Mouse (Mus musculus): ENCODE measurements at regions not wholly inside any gene's neighbourhood (a gene's known extent, or its start where the extent isn't known, plus 50 kb on each side); places are given as distances from the start of the nearest gene placed in this dataset.

- ATAC-seq (ENCODE audit: insufficient read depth) (no peak), DNase-seq (peak; percentile 76)
- Histone ChIP-seq H3K27ac (ENCODE audit: low read depth) (no peak overlapping the region), H3K4me2 (no peak overlapping the region), H3K4me3 (ENCODE audit: low read depth, low read length) (no peak overlapping the region), H3K36me3 (ENCODE audit: insufficient read depth) (no peaks in the 10 kb centered on the region), H3K9me3 (ENCODE audit: low read depth, low read length) (no peaks in the 10 kb centered on the region), H3K9ac (no peak overlapping the region), H3K27me3 (ENCODE audit: insufficient read depth, low read length) (no peaks in the 10 kb centered on the region), H3K4me1 (ENCODE audit: insufficient read depth) (no peaks in the 10 kb centered on the region)
- TF ChIP-seq CTCF (IDR thresholded peaks at IDR 0.05; ENCODE audit: low read depth): peak; percentile 53
- WGBS: 0% methylated on average over 1 of the region's 1 CpGs
Observed at GRCm38 (mm10) chr10:51792030-51792429, 114.5 kb downstream of the Rfx6 start.

DNA sequence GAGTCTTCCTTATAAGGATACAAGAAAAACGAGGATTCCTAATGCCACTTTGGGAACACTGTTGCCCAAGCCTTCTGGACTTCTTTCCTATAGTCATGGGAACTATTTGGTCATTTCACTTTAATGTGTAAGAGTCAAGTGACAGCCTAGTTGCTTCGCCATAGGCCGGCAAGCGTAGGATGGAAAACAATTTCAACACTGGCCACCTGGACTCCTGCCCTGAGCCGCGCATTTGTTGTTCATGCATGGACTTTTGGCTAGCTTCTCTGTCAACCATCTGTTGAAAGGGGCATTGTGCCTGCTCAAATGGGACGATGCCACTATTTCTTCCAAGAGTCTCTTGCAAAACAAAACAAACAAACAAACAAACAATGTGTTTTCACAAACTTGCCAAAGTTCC lies 116.3 kb downstream of the Rfx6 start:
- DNase-seq (no peak), ATAC-seq (ENCODE audit: insufficient read depth) (no peak)
- no peak for TF ChIP-seq CTCF (IDR thresholded peaks at IDR 0.05; ENCODE audit: low read depth)
- Histone ChIP-seq H3K36me3 (ENCODE audit: insufficient read depth) (no peaks in the 10 kb centered on the region), H3K4me1 (ENCODE audit: insufficient read depth) (no peaks in the 10 kb centered on the region), H3K9ac (no peak overlapping the region), H3K4me3 (ENCODE audit: low read depth, low read length) (no peak overlapping the region), H3K9me3 (ENCODE audit: low read depth, low read length) (no peaks in the 10 kb centered on the region), H3K27me3 (ENCODE audit: insufficient read depth, low read length) (no peaks in the 10 kb centered on the region), H3K27ac (ENCODE audit: low read depth) (no peak overlapping the region), H3K4me2 (no peak overlapping the region)
- WGBS: 84% methylated on average over 7 of the region's 7 CpGs

- H3K27ac ChIP-seq (ENCODE audit: low read depth): no peak overlapping the region
- H3K4me1 ChIP-seq (ENCODE audit: insufficient read depth): no peaks in the 10 kb centered on the region
- H3K9ac ChIP-seq: no peak overlapping the region
- 58% methylated on average over 1 of the region's 1 CpGs for WGBS
- no peak for DNase-seq
- no peak for TF ChIP-seq CTCF (IDR thresholded peaks at IDR 0.05; ENCODE audit: low read depth)
- no peak for ATAC-seq (ENCODE audit: insufficient read depth)
- H3K27me3 ChIP-seq (ENCODE audit: insufficient read depth, low read length): no peaks in the 10 kb centered on the region
- H3K4me3 ChIP-seq (ENCODE audit: low read depth, low read length): no peak overlapping the region
- no peaks in the 10 kb centered on the region for H3K36me3 ChIP-seq (ENCODE audit: insufficient read depth)
- no peak overlapping the region for H3K4me2 ChIP-seq
- H3K9me3 ChIP-seq (ENCODE audit: low read depth, low read length): no peaks in the 10 kb centered on the region
Observed at GRCm38 (mm10) chr10:51816626-51817025, 139.1 kb downstream of the Rfx6 start.

- no peak for TF ChIP-seq CTCF (IDR thresholded peaks at IDR 0.05; ENCODE audit: low read depth)
- H3K4me1 ChIP-seq (ENCODE audit: insufficient read depth): no peaks in the 10 kb centered on the region
- H3K4me3 ChIP-seq (ENCODE audit: low read depth, low read length): no peak overlapping the region
- no peaks in the 10 kb centered on the region for H3K27me3 ChIP-seq (ENCODE audit: insufficient read depth, low read length)
- H3K9me3 ChIP-seq (ENCODE audit: low read depth, low read length): no peaks in the 10 kb centered on the region
- H3K9ac ChIP-seq: no peak overlapping the region
- no peak overlapping the region for H3K27ac ChIP-seq (ENCODE audit: low read depth)
- DNase-seq (no peak), ATAC-seq (ENCODE audit: insufficient read depth) (no peak)
- H3K36me3 ChIP-seq (ENCODE audit: insufficient read depth): no peaks in the 10 kb centered on the region
- no peak overlapping the region for H3K4me2 ChIP-seq
- WGBS: 89% methylated on average over 2 of the region's 2 CpGs
Observed at GRCm38 (mm10) chr10:51823900-51824299, 146.3 kb downstream of the Rfx6 start.

DNA sequence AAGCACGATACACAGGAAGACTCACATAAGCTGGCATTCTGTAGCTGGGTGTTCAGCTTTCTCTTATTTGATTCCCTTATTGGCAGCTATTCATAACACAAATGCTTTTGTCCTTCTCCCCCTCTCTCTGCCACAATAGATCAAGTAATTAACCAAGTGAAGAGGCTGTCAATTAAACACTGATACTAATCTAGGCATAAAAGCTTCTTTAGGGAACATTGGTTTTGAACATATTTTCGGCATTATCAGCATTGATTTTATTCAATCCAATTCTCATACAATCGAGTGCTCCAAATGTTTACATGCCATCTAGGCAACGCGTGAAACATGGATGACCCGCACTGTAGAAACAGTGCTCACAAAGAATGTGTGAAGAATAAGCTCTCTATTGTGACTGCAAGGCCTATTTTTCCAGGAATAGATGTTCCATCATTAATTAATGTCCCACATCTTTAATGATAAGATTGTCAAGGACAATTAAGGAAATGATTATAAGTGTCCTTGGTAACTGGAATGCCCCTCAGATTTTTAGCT lies 148.9 kb downstream of the Rfx6 start:
- no peak overlapping the region for H3K4me2 ChIP-seq
- no peak overlapping the region for H3K4me3 ChIP-seq (ENCODE audit: low read depth, low read length)
- 80% methylated on average over 6 of the region's 6 CpGs for WGBS
- H3K9me3 ChIP-seq (ENCODE audit: low read depth, low read length): no peaks in the 10 kb centered on the region
- no peak for TF ChIP-seq CTCF (IDR thresholded peaks at IDR 0.05; ENCODE audit: low read depth)
- H3K27ac ChIP-seq (ENCODE audit: low read depth): no peak overlapping the region
- H3K9ac ChIP-seq: no peak overlapping the region
- H3K4me1 ChIP-seq (ENCODE audit: insufficient read depth): no peaks in the 10 kb centered on the region
- no peaks in the 10 kb centered on the region for H3K27me3 ChIP-seq (ENCODE audit: insufficient read depth, low read length)
- DNase-seq (no peak), ATAC-seq (ENCODE audit: insufficient read depth) (no peak)
- H3K36me3 ChIP-seq (ENCODE audit: insufficient read depth): no peaks in the 10 kb centered on the region

DNA sequence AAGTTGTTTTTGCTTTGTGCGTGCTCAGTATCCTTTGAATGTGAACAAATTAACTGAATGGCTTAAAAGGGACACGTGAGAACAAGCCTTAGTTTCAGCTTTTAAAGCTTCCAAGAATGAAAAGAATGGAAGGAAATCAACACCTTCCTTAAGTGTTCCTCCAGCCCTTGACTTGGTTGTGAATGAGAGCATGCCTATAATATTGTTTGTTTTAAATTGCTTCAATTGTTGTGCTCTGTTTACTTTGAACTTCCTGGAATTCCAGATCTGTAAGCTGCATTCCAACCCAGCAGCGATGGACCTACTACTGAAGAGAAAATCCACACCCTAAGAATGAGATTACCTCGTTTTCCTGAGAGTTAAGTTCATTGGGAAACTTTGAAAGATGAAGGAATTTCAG lies 154.9 kb downstream of the Rfx6 start:
- DNase-seq (peak; percentile 33), ATAC-seq (ENCODE audit: insufficient read depth) (peak; percentile 84)
- Histone ChIP-seq H3K4me1 (ENCODE audit: insufficient read depth) (no peaks in the 10 kb centered on the region), H3K4me3 (ENCODE audit: low read depth, low read length) (no peak overlapping the region), H3K4me2 (peak overlapping the region; percentile 11; the same call in 1 of the 2 replicates), H3K27me3 (ENCODE audit: insufficient read depth, low read length) (no peaks in the 10 kb centered on the region), H3K9ac (no peak overlapping the region), H3K9me3 (ENCODE audit: low read depth, low read length) (no peaks in the 10 kb centered on the region), H3K27ac (ENCODE audit: low read depth) (no peak overlapping the region), H3K36me3 (ENCODE audit: insufficient read depth) (no peaks in the 10 kb centered on the region)
- TF ChIP-seq CTCF (IDR thresholded peaks at IDR 0.05; ENCODE audit: low read depth): no peak
- 32% methylated on average over 4 of the region's 4 CpGs for whole genome bisulfite sequencing

DNA sequence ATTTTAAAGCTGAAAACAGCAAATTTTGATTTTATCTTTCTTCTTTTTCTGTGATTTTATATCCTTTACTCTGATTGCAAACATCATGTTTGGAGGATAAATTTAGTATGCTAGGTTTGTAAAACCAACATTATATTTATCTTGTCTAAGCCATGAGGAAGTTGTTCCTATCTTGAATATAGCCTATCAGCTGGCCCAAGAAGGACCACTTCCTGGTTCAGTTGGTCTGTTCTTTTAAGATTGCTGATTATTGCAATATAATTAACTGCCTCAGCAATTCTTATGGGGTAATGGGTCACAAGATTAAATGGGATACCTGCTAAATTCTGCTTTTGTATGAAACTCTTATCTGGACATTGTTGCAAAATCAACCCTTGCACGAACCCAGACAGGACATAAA lies 165.5 kb downstream of the Rfx6 start:
- Histone ChIP-seq H3K4me1 (ENCODE audit: insufficient read depth) (no peaks in the 10 kb centered on the region), H3K27ac (ENCODE audit: low read depth) (no peak overlapping the region), H3K9ac (no peak overlapping the region), H3K4me2 (no peak overlapping the region), H3K27me3 (ENCODE audit: insufficient read depth, low read length) (no peaks in the 10 kb centered on the region), H3K4me3 (ENCODE audit: low read depth, low read length) (no peak overlapping the region), H3K36me3 (ENCODE audit: insufficient read depth) (no peaks in the 10 kb centered on the region), H3K9me3 (ENCODE audit: low read depth, low read length) (no peaks in the 10 kb centered on the region)
- WGBS: 64% methylated on average over 1 of the region's 1 CpGs
- ATAC-seq (ENCODE audit: insufficient read depth) (no peak), DNase-seq (no peak)
- TF ChIP-seq CTCF (IDR thresholded peaks at IDR 0.05; ENCODE audit: low read depth): no peak

DNA sequence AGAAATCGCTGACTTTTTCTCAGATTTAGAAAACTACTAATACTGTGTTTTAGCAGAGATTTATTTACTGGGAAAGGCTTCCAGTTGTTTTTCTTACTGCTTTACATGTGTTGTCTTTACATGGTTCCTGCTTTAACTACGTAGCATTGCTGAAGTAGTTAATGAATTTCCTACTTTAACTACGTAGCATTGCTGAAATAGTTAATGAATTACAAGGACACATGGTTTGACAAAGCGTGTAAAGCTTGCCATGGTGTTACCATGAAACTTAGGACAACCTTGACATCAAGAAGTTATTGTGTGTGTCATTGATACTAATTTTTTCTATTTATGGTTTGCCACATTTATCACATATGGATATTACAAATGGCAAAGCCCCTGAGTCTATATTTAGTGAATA lies 168.7 kb downstream of the Rfx6 start:
- no peaks in the 10 kb centered on the region for H3K36me3 ChIP-seq (ENCODE audit: insufficient read depth)
- H3K4me2 ChIP-seq: no peak overlapping the region
- H3K9me3 ChIP-seq (ENCODE audit: low read depth, low read length): no peaks in the 10 kb centered on the region
- H3K4me3 ChIP-seq (ENCODE audit: low read depth, low read length): no peak overlapping the region
- H3K27me3 ChIP-seq (ENCODE audit: insufficient read depth, low read length): no peaks in the 10 kb centered on the region
- no peak for TF ChIP-seq CTCF (IDR thresholded peaks at IDR 0.05; ENCODE audit: low read depth)
- H3K4me1 ChIP-seq (ENCODE audit: insufficient read depth): no peaks in the 10 kb centered on the region
- ATAC-seq (ENCODE audit: insufficient read depth) (no peak), DNase-seq (no peak)
- H3K27ac ChIP-seq (ENCODE audit: low read depth): no peak overlapping the region
- no peak overlapping the region for H3K9ac ChIP-seq
- 71% methylated on average over 4 of the region's 4 CpGs for WGBS
